Mouse (Mus musculus) lung, embryonic 16.5 days (tissue): ENCODE measurements around the gene Smarcc1. TPM values are rescaled to one million over a fixed set of nuclear protein-coding genes. Genes with fewer than 3 reads are reported as not detected.

Experiments
- ATAC-seq: fragments of 200-750 bp; cut with Nextera tagmentation; 2 replicates; pipeline ENCODE4 v1.8.0; 2017; ENCODE audit warnings: low read depth, mild to moderate bottlenecking, moderate library complexity
- H3K27ac ChIP-seq: fragments of 300-500 bp; sonication (generic); 2 replicates; pipeline ENCODE4 v1.5.1; 2014; ENCODE audit warnings: mild to moderate bottlenecking, control low read depth, low read length
- H3K27me3 ChIP-seq: fragments of 300-500 bp; sonication (generic); 2 replicates; pipeline ENCODE4 v1.6.1; 2014; ENCODE audit warnings: low read depth, low read length, mixed read lengths; ENCODE audit not compliant: control insufficient read depth, insufficient read depth
- H3K36me3 ChIP-seq: fragments of 300-500 bp; sonication (generic); 2 replicates; pipeline ENCODE4 v1.6.1; 2014; ENCODE audit warnings: low read length; ENCODE audit not compliant: control insufficient read depth, insufficient read depth
- H3K4me1 ChIP-seq: fragments of 300-500 bp; sonication (generic); replicated peaks from 2 replicates; pipeline ENCODE4 v1.6.1; 2014; ENCODE audit warnings: low read length, mixed read lengths; ENCODE audit not compliant: control insufficient read depth, insufficient read depth
- H3K4me2 ChIP-seq: fragments of 300-500 bp; sonication (generic); 2 replicates; pipeline ENCODE4 v1.6.1; 2014; ENCODE audit warnings: low read depth, low read length, control low read depth
- H3K4me3 ChIP-seq: fragments of 300-500 bp; sonication (generic); 2 replicates; pipeline ENCODE4 v1.5.1; 2014; ENCODE audit warnings: mild to moderate bottlenecking, low read length, control low read depth
- H3K9ac ChIP-seq: fragments of 300-500 bp; sonication (generic); 2 replicates; pipeline ENCODE4 v1.6.1; 2014; ENCODE audit warnings: low read length, control low read depth
- H3K9me3 ChIP-seq: fragments of 300-500 bp; sonication (generic); 2 replicates; pipeline ENCODE4 v1.6.1; 2016; ENCODE audit warnings: low read length; ENCODE audit not compliant: control insufficient read depth
- WGBS: fragments of 180-500 bp; shearing (Covaris S2); extraction: QIAGEN DNeasy Blood & Tissue Kit; methylation state at CpG from one replicate; pipeline ENCODE4 v1.1.7; 2014; 5-methylcytosine and 5-hydroxymethylcytosine counted together
- microRNA-seq: library from miRNA; unstranded; fragments of <30 nt; microRNA quantifications from one replicate; pipeline ENCODE4, GENCODE M21; 2016
- polyA plus RNA-seq: library from polyadenylated mRNA; unstranded; fragments of >200 nt; fragmentation: Nextera tagmentation; extraction: Ambion mirVana; gene quantifications from 2 replicates; pipeline ENCODE4 v1.2.1, GENCODE M21; 2015

Smarcc1 gene
- polyA plus RNA-seq, 1 experiment from 2014 or later: 87.1 TPM

DNA sequence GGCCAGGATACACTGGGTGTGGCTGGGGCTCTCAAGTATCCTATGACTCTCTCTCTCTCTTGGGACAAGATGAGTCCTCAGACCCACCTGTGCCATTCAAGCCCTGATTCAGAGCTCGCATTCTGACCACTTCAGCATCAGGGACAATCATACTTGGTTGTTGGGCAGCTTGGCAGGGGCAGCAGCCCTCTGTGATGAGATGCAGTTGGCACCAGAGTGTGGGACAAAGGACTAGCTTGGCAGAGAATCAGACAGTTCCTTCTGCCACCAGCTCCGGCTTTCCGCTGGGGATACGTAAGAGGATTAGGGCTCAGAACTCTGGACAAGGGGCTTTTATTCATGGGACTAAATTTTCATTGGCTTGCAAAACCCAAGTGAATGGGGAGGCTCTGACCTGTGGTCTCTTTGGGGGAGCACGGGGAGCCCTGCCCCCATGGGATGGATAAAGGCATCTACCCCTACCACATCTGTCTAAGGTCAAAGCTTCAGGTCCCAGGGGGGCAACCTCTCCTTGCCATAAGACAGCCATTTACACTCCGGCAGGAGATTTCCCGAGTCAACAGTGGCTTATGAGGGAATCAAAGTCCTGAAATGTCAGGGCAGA is 169.9 kb downstream of the Smarcc1 start:
- no peak overlapping the region for H3K27ac ChIP-seq
- no peaks in the 10 kb centered on the region for H3K36me3 ChIP-seq
- no peak overlapping the region for H3K4me2 ChIP-seq
- H3K9ac ChIP-seq: no peak overlapping the region
- no peaks in the 10 kb centered on the region for H3K27me3 ChIP-seq
- WGBS: 77% methylated on average over 7 of the region's 7 CpGs
- no peak overlapping the region for H3K4me3 ChIP-seq
- no peak for ATAC-seq
- no peaks in the 10 kb centered on the region for H3K9me3 ChIP-seq
- H3K4me1 ChIP-seq: no peaks in the 10 kb centered on the region

Small RNAs within 50 kb of the gene (microRNA-seq; reads per million reads assigned to microRNA genes)
- 59.1 reads per million, percentile 44 among the genes with 10 or more reads in this experiment for gene Mir6236

Other genes with a start within 250 kb of the Smarcc1 start
- 24.5 and 25.0 TPM in 2 replicates for gene Cdc25a, start 242.1 kb upstream of the Smarcc1 start, polyA plus RNA-seq
- 52.4 and 56.2 TPM in 2 replicates for gene Map4, start 186.2 kb upstream of the Smarcc1 start, polyA plus RNA-seq
- 117 and 119 TPM in 2 replicates for gene Dhx30, start 122 bp downstream of the Smarcc1 start, polyA plus RNA-seq
- gene Cspg5, start 126.1 kb downstream of the Smarcc1 start, polyA plus RNA-seq: 1.9 and 3.0 TPM in 2 replicates
- 24.1 and 27.0 TPM in 2 replicates for gene Elp6, start 187.5 kb downstream of the Smarcc1 start, polyA plus RNA-seq
- gene Scap, start 215.6 kb downstream of the Smarcc1 start, polyA plus RNA-seq: 24.6 and 26.2 TPM in 2 replicates